Mouse (Mus musculus) limb, embryonic 11.5 days (tissue): ENCODE results near the gene Ensa. TPM values are rescaled to one million over a fixed set of nuclear protein-coding genes. Genes with fewer than 3 reads are reported as not detected.
"Not testable (repeated sequence)": the region's sequence is repeated elsewhere in the genome, so short reads cannot be mapped to it uniquely, and the experiment has no call there.

Experiments used
- ATAC-seq: fragments of 200-750 bp; cut with Nextera tagmentation; 2 replicates; pipeline ENCODE4 v1.8.0; 2017; ENCODE audit warnings: low read depth; ENCODE audit not compliant: insufficient number of reproducible peaks, low FRiP score, low TSS enrichment
- DNase-seq: peaks from one replicate; pipeline ENCODE4 v3.0.0-alpha.2; 2015; ENCODE audit warnings: low spot score
- H3K27ac ChIP-seq: fragments of 300-500 bp; sonication (generic); replicated peaks from 2 replicates; pipeline ENCODE4 v1.5.1; 2014; ENCODE audit warnings: low read depth, mild to moderate bottlenecking, low read length
- H3K27me3 ChIP-seq: fragments of 300-500 bp; sonication (generic); 2 replicates; pipeline ENCODE4 v1.6.1; 2014; ENCODE audit warnings: mild to moderate bottlenecking, low read length, mixed read lengths; ENCODE audit not compliant: control insufficient read depth, insufficient read depth
- H3K36me3 ChIP-seq: fragments of 300-500 bp; sonication (generic); 2 replicates; pipeline ENCODE4 v1.6.1; 2014; ENCODE audit warnings: mild to moderate bottlenecking, low read length, moderate library complexity, mixed read lengths; ENCODE audit not compliant: control insufficient read depth, insufficient read depth
- H3K4me1 ChIP-seq: fragments of 300-500 bp; sonication (generic); 2 replicates; pipeline ENCODE4 v1.6.1; 2014; ENCODE audit warnings: low read length, mixed read lengths; ENCODE audit not compliant: control insufficient read depth, insufficient read depth
- H3K4me2 ChIP-seq: fragments of 300-500 bp; sonication (generic); 2 replicates; pipeline ENCODE4 v1.6.1; 2014; ENCODE audit warnings: low read depth, mild to moderate bottlenecking, moderate library complexity; ENCODE audit not compliant: severe bottlenecking
- H3K4me3 ChIP-seq: fragments of 300-500 bp; sonication (generic); 2 replicates; pipeline ENCODE4 v1.5.1; 2014; ENCODE audit warnings: low read depth, low read length
- H3K9ac ChIP-seq: fragments of 300-500 bp; sonication (generic); 2 replicates; pipeline ENCODE4 v1.6.1; 2014; ENCODE audit warnings: mild to moderate bottlenecking, low read length
- H3K9me3 ChIP-seq: fragments of 300-500 bp; sonication (generic); 2 replicates; pipeline ENCODE4 v1.6.1; 2016; ENCODE audit warnings: low read length; ENCODE audit not compliant: control insufficient read depth
- WGBS: fragments of 180-500 bp; shearing (Covaris S2); extraction: QIAGEN DNeasy Blood & Tissue Kit; methylation state at CpG from one replicate; pipeline ENCODE4 v1.1.7; 2014; 5-methylcytosine and 5-hydroxymethylcytosine counted together
- polyA plus RNA-seq: library from polyadenylated mRNA; unstranded; fragments of >200 nt; fragmentation: Nextera tagmentation; extraction: Ambion mirVana; gene quantifications from 2 replicates; pipeline ENCODE4 v1.2.1, GENCODE M21; 2014

Ensa gene
- polyA plus RNA-seq, 1 experiment from 2014 or later = 78.7 TPM

- H3K27me3 ChIP-seq, H3K27ac ChIP-seq, H3K9me3 ChIP-seq, H3K36me3 ChIP-seq, H3K9ac ChIP-seq, DNase-seq, ATAC-seq, H3K4me2 ChIP-seq, H3K4me3 ChIP-seq: not testable (repeated sequence)
- 99% methylated on average over 3 of the region's 3 CpGs for WGBS
- peaks cover 36% of the 10 kb centered on the region for H3K4me1 ChIP-seq
Observed at GRCm38 (mm10) chr3:95670419-95670818, 45.6 kb downstream of the Ensa start.

- Histone ChIP-seq H3K27me3 (no peaks in the 10 kb centered on the region), H3K36me3 (peaks cover 4% of the 10 kb centered on the region), H3K9ac (no peak overlapping the region), H3K27ac (no peak overlapping the region), H3K4me1 (peaks cover 40% of the 10 kb centered on the region), H3K9me3 (no peaks in the 10 kb centered on the region), H3K4me2 (no peak overlapping the region), H3K4me3 (no peak overlapping the region)
- DNase-seq (no peak), ATAC-seq (no peak)
- WGBS = 91% methylated on average over 5 of the region's 5 CpGs
Observed at GRCm38 (mm10) chr3:95671201-95671600, 46.4 kb downstream of the Ensa start.

DNA sequence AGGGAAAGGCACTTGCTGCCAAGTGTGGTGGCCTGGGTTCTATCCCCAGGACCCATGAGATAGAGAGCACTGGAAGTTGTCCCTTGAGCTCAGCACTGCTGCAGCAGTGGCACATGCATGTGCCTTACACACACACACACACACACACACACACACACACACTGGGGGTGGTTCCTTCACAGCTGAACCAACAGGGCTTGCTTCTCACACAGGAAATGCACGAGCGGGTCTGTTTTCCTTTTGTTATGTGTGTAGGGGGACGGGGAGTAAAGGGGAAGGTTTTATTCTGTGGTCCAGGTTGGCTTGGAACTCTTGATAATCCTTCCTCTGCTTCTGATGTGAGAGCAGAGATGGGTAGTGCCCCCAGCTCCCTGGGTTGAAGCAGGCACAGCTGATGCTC lies 47.7 kb downstream of the Ensa start:
- Histone ChIP-seq H3K4me3 (no peak overlapping the region), H3K4me1 (peaks cover 43% of the 10 kb centered on the region), H3K36me3 (peaks cover 4% of the 10 kb centered on the region), H3K9me3 (no peaks in the 10 kb centered on the region), H3K27ac (peak overlapping the region; percentile 5; the same call in 1 of the 2 replicates), H3K27me3 (no peaks in the 10 kb centered on the region), H3K9ac (peak overlapping the region; percentile 30; the same call in 1 of the 2 replicates), H3K4me2 (0 out of 2 replicates have a peak overlapping the region, but pooled peaks have one; percentile 37)
- DNase-seq (no peak), ATAC-seq (no peak)
- 54% methylated on average over 3 of the region's 3 CpGs for WGBS

DNA sequence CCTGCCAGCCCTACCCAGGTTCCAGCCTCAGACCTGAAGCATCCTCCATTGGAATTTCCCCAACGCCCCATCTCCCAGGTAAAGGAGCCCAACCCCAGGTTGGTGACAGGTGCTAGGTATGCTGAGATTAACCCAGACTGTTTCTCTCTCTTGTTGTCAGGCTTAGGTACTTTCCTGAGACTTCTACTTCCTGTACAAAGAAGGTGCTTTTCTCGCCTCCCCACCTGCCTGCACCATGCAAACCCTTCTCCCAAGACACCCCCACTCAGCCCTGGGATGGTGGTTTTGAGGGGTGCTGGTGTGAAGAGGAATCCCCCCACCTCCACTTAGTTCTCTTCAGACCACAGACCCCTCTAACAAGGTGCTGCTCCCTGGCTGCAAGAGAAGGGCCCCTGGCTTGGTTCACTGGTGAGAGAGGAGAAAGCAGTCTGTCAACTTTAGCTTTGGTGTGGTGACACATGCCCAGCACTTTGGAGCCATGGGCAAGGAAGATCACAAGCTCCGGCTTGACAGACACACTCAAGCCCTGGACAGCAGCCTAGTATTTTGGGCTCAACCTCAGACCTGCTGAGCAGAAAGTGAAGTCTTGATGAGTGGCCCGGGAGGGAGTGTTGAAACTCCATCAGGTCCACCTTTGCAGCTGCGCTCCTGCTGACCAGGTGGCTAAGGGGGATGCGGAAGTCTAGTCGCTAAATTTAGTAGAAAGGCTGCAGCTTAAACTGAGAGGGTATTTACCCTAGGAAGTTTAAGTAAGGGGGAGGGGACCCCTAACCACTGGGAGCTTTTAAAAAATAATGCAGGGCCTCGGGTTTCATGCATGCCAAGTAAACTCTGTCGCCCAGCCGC lies 48.3 kb downstream of the Ensa start:
- WGBS = 31% methylated on average over 10 of the region's 10 CpGs

DNA sequence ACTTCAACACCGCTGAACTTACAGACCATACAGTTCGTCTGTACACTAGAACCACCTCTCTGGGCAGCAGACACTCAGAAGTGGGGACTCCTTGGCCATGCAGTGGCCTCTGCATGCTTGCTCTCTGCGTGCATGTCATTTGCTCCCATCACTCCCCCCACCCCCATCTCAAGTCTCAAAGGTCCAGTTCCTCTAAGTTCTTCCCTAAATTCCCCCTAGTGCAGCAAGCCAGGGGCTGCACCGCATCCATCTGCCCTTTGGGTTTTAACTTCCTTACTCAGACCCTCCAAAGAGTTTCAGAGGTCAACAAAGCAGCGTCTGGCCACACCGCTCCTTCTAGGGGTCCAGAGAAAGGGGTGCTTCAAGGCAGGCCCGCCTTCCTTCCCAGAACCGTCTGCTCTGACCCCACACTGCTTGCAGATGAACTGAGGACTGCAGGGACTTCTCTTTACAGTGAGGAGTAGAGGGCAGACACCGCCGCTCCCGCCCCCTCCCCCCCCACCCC lies 49.0 kb downstream of the Ensa start:
- Histone ChIP-seq H3K9me3 (no peaks in the 10 kb centered on the region), H3K27ac (peak overlapping the region; percentile 95), H3K4me2 (peak overlapping the region; percentile 37; the same call in 1 of the 2 replicates), H3K4me3 (peak overlapping the region; percentile 18; the same call in 1 of the 2 replicates), H3K27me3 (no peaks in the 10 kb centered on the region), H3K36me3 (peaks cover 4% of the 10 kb centered on the region), H3K9ac (peak overlapping the region; percentile 28), H3K4me1 (peaks cover 43% of the 10 kb centered on the region)
- peak; percentile 6; the same call in 1 of the 2 replicates for ATAC-seq
- WGBS = 16% methylated on average over 11 of the region's 11 CpGs
- no peak for DNase-seq

More for the DNA sequence above, 48.3 kb downstream of the Ensa start:
- peak overlapping the region; percentile 30 for H3K9ac ChIP-seq
- DNase-seq (peak; percentile 49), ATAC-seq (no peak)
- H3K9me3 ChIP-seq = no peaks in the 10 kb centered on the region
- peaks cover 4% of the 10 kb centered on the region for H3K36me3 ChIP-seq
- no peak overlapping the region for H3K4me3 ChIP-seq
- no peaks in the 10 kb centered on the region for H3K27me3 ChIP-seq
- peak overlapping the region; percentile 95 for H3K27ac ChIP-seq
- H3K4me2 ChIP-seq = peak overlapping the region; percentile 37; the same call in 1 of the 2 replicates
- H3K4me1 ChIP-seq = peaks cover 43% of the 10 kb centered on the region

GRCm38 (mm10) chr3:95674236-95674635 lies 49.4 kb downstream of the Ensa start:
- ATAC-seq (peak; percentile 72), DNase-seq (peak; percentile 76)
- Histone ChIP-seq H3K36me3 (peaks cover 3% of the 10 kb centered on the region), H3K27me3 (no peaks in the 10 kb centered on the region), H3K9me3 (no peaks in the 10 kb centered on the region), H3K4me3 (no peak overlapping the region; the same call in 1 of the 2 replicates), H3K27ac (peak overlapping the region; percentile 95), H3K4me1 (peaks cover 43% of the 10 kb centered on the region), H3K4me2 (peak overlapping the region; percentile 37), H3K9ac (peak overlapping the region; percentile 28; the same call in 1 of the 2 replicates)
- 0% methylated on average over 2 of the region's 2 CpGs for WGBS

DNA sequence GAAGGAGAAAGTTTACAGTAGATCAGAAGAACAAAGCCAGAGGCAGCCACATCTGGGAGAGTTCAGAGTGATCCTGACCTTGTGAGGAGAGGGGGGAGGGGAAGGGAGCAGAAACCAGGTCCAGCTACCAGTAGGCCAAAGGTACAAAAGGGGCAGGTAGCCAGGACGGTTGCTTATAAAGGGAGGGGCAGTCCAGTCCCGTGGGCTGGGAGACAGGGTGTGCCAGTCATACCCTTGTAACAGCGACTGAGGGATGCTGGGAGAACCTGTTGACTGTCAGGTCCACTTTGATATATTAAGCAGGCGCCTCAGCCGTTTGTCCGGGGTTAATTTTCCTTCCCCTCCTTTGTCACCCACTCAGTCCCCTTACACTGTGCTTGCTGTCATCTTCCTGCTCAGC lies 50.0 kb downstream of the Ensa start:
- Histone ChIP-seq H3K36me3 (no peaks in the 10 kb centered on the region; the same call in 1 of the 2 replicates), H3K4me2 (peak overlapping the region; percentile 24; the same call in 1 of the 2 replicates), H3K27me3 (no peaks in the 10 kb centered on the region), H3K9ac (0 out of 2 replicates have a peak overlapping the region, but pooled peaks have one; percentile 12), H3K27ac (peak overlapping the region; percentile 95), H3K9me3 (no peaks in the 10 kb centered on the region), H3K4me1 (peaks cover 43% of the 10 kb centered on the region), H3K4me3 (no peak overlapping the region)
- ATAC-seq = no peak
- peak; percentile 59 for DNase-seq
- 7% methylated on average over 6 of the region's 6 CpGs for WGBS

GRCm38 (mm10) chr3:95675301-95676092 lies 50.7 kb downstream of the Ensa start:
- Histone ChIP-seq H3K9ac (peak overlapping the region; percentile 17), H3K4me1 (peaks cover 43% of the 10 kb centered on the region), H3K4me2 (peak overlapping the region; percentile 24; the same call in 1 of the 2 replicates), H3K27me3 (no peaks in the 10 kb centered on the region), H3K4me3 (no peak overlapping the region; the same call in 1 of the 2 replicates), H3K27ac (peak overlapping the region; percentile 95), H3K9me3 (no peaks in the 10 kb centered on the region), H3K36me3 (no peaks in the 10 kb centered on the region; the same call in 1 of the 2 replicates)
- peak; percentile 74 for DNase-seq
- 7% methylated on average over 8 of the region's 8 CpGs for WGBS
- 0 out of 2 replicates have a peak, but pooled peaks have one; percentile 14 for ATAC-seq
